8 mouse cellular contexts compared by ENCODE assay signal in genomic region chr5:31095711-31096480, GRCm38 (mm10). TPM values are rescaled to one million over a fixed set of nuclear protein-coding genes. Genes with fewer than 3 reads are reported as not detected.
DNase-seq lines count a peak whose midpoint lies in the region; ATAC-seq and TF ChIP-seq lines count a peak whose summit lies in the region.

No protein-coding gene starts in this region.

- TF ChIP-seq CTCF in lung, adult 2 months (IDR thresholded peaks at IDR 0.05; ENCODE audit: insufficient read depth, low read length), result no peak
- TF ChIP-seq CTCF in midbrain, postnatal 0 days (IDR thresholded peaks at IDR 0.05), result no peak; the same call in 1 of the 2 replicates

- peak overlapping the region; percentile 35; the same call in 1 of the 2 replicates for H3K4me2 ChIP-seq in embryonic facial prominence, embryonic 12.5 days (replicated peaks)
- peak overlapping the region; percentile 57 for H3K4me2 ChIP-seq in hindbrain, embryonic 15.5 days
- peak overlapping the region; percentile 25 for H3K4me2 ChIP-seq in midbrain, postnatal 0 days (ENCODE audit: low read depth, low read length, poor library complexity, severe bottlenecking)

- no peaks in the 10 kb centered on the region for H3K36me3 ChIP-seq in embryonic facial prominence, embryonic 12.5 days
- H3K36me3 ChIP-seq in hindbrain, embryonic 15.5 days, result no peaks in the 10 kb centered on the region
- no peaks in the 10 kb centered on the region for H3K36me3 ChIP-seq in midbrain, postnatal 0 days (ENCODE audit: insufficient read depth, low read length)

- H3K9ac ChIP-seq in embryonic facial prominence, embryonic 12.5 days, result no peak overlapping the region
- H3K9ac ChIP-seq in hindbrain, embryonic 15.5 days, result no peak overlapping the region
- no peak overlapping the region for H3K9ac ChIP-seq in midbrain, postnatal 0 days (replicated peaks; ENCODE audit: low read length, poor library complexity, severe bottlenecking)

- no peaks in the 10 kb centered on the region for H3K9me3 ChIP-seq in embryonic facial prominence, embryonic 12.5 days
- H3K9me3 ChIP-seq in hindbrain, embryonic 15.5 days, result no peaks in the 10 kb centered on the region
- no peaks in the 10 kb centered on the region for H3K9me3 ChIP-seq in midbrain, postnatal 0 days (ENCODE audit: low read length)

- peak overlapping the region; percentile 7 for H3K4me3 ChIP-seq in lung, adult 2 months (replicated peaks; ENCODE audit: extremely low read depth, low read depth, low read length)
- H3K4me3 ChIP-seq in embryonic facial prominence, embryonic 12.5 days, result no peak overlapping the region; the same call in 1 of the 2 replicates
- H3K4me3 ChIP-seq in hindbrain, embryonic 15.5 days, result peak overlapping the region; percentile 49
- H3K4me3 ChIP-seq in midbrain, postnatal 0 days (ENCODE audit: low read depth, low read length), result peak overlapping the region; percentile 12; the same call in 1 of the 2 replicates

- WGBS in lung, adult 2 months, result 36% methylated on average over 11 of the region's 11 CpGs
- WGBS in embryonic facial prominence, embryonic 12.5 days, result 32% methylated on average over 11 of the region's 11 CpGs
- 27% methylated on average over 11 of the region's 11 CpGs for WGBS in hindbrain, embryonic 15.5 days
- 20% methylated on average over 11 of the region's 11 CpGs for WGBS in midbrain, postnatal 0 days

- TF ChIP-seq POLR2A in lung, adult 2 months (IDR thresholded peaks at IDR 0.05; ENCODE audit: borderline replicate concordance, extremely low read depth, low read depth, low read length), result no peak

- H3K4me1 ChIP-seq in lung, adult 2 months (ENCODE audit: control insufficient read depth, insufficient read depth, low read length), result peaks cover 4% of the 10 kb centered on the region; the same call in 1 of the 2 replicates
- H3K4me1 ChIP-seq in embryonic facial prominence, embryonic 12.5 days, result peaks cover 30% of the 10 kb centered on the region
- H3K4me1 ChIP-seq in hindbrain, embryonic 15.5 days (replicated peaks), result peaks cover 42% of the 10 kb centered on the region
- peaks cover 4% of the 10 kb centered on the region; the same call in 1 of the 2 replicates for H3K4me1 ChIP-seq in midbrain, postnatal 0 days (ENCODE audit: insufficient read depth, low read length)

- peaks cover 86% of the 10 kb centered on the region for H3K27me3 ChIP-seq in embryonic facial prominence, embryonic 12.5 days
- peaks cover 59% of the 10 kb centered on the region for H3K27me3 ChIP-seq in hindbrain, embryonic 15.5 days
- H3K27me3 ChIP-seq in midbrain, postnatal 0 days (ENCODE audit: insufficient read depth, low read length), result peaks cover 57% of the 10 kb centered on the region

- ATAC-seq in embryonic facial prominence, embryonic 12.5 days (ENCODE audit: insufficient number of reproducible peaks, insufficient read depth, low FRiP score, low TSS enrichment), result no peak
- no peak for ATAC-seq in hindbrain, embryonic 15.5 days (ENCODE audit: low FRiP score, low read depth)
- no peak for ATAC-seq in midbrain, postnatal 0 days (ENCODE audit: low FRiP score)

- DNase-seq in lung, adult 2 months, result no peak
- DNase-seq in lung, postnatal 36 days, result no peak
- no peak for DNase-seq in midbrain, postnatal 0 days (ENCODE audit: low spot score)
- no peak for DNase-seq in left cerebral cortex, adult 8-10 months (ENCODE audit: low spot score in 2 of 2)
- DNase-seq in urinary bladder, adult 2 months (ENCODE audit: low spot score), result no peak
- no peak for DNase-seq in natural killer cell, adult 2 months (ENCODE audit: low spot score in 2 of 2)

- no peak overlapping the region for H3K27ac ChIP-seq in embryonic facial prominence, embryonic 12.5 days
- H3K27ac ChIP-seq in hindbrain, embryonic 15.5 days (replicated peaks), result no peak overlapping the region
- H3K27ac ChIP-seq in midbrain, postnatal 0 days (ENCODE audit: low read depth, low read length), result no peak overlapping the region

RNA-seq across cellular contexts. Expression of gene Dnajc5g, which starts 10.2 kb away (rescaled TPM):
- polyA plus RNA-seq in lung, adult 2 months (2012; rRNA removed), result not detected in 2 replicates
- not detected in 2 replicates for polyA plus RNA-seq in embryonic facial prominence, embryonic 12.5 days (2016; fragmentation: Nextera tagmentation; extraction: Ambion mirVana)
- polyA plus RNA-seq in hindbrain, embryonic 15.5 days (2015; fragmentation: Nextera tagmentation; extraction: Ambion mirVana), result not detected in 2 replicates
- not detected in 2 replicates for total RNA-seq in midbrain, postnatal 0 days (2014; rRNA removed)
- not detected in 2 replicates for polyA plus RNA-seq in midbrain, postnatal 0 days (2015; fragmentation: Nextera tagmentation; extraction: Ambion mirVana)
- total RNA-seq in left cerebral cortex, adult 8-10 months (2022), result not detected
- polyA plus RNA-seq in urinary bladder, adult 2 months (2012; rRNA removed), result not detected in 2 replicates

RNA-seq across cellular contexts. Expression of gene Slc30a3, which starts 12.1 kb away (rescaled TPM):
- 0.10 TPM in 1 of 2 replicates, not detected in the other for polyA plus RNA-seq in lung, adult 2 months (2012; rRNA removed)
- polyA plus RNA-seq in embryonic facial prominence, embryonic 12.5 days (2016; fragmentation: Nextera tagmentation; extraction: Ambion mirVana), result 0.22 and 0.52 TPM in 2 replicates
- polyA plus RNA-seq in hindbrain, embryonic 15.5 days (2015; fragmentation: Nextera tagmentation; extraction: Ambion mirVana), result 36.2 and 46.7 TPM in 2 replicates
- total RNA-seq in midbrain, postnatal 0 days (2014; rRNA removed), result 19.3 and 24.1 TPM in 2 replicates
- polyA plus RNA-seq in midbrain, postnatal 0 days (2015; fragmentation: Nextera tagmentation; extraction: Ambion mirVana), result 14.0 and 20.6 TPM in 2 replicates
- 100 to 1,000 TPM; 102 to 124 (median 110) TPM for total RNA-seq in left cerebral cortex, adult 8-10 months (2022)
- 0.04 TPM in 1 of 2 replicates, not detected in the other for polyA plus RNA-seq in urinary bladder, adult 2 months (2012; rRNA removed)

RNA-seq across cellular contexts. Expression of gene Trim54, which starts 20.6 kb away (rescaled TPM):
- polyA plus RNA-seq in lung, adult 2 months (2012; rRNA removed), result 3.8 and 14.9 TPM in 2 replicates
- polyA plus RNA-seq in embryonic facial prominence, embryonic 12.5 days (2016; fragmentation: Nextera tagmentation; extraction: Ambion mirVana), result 1.4 and 1.7 TPM in 2 replicates
- not detected in 2 replicates for polyA plus RNA-seq in hindbrain, embryonic 15.5 days (2015; fragmentation: Nextera tagmentation; extraction: Ambion mirVana)
- total RNA-seq in midbrain, postnatal 0 days (2014; rRNA removed), result 0.33 TPM in 1 of 2 replicates, not detected in the other
- polyA plus RNA-seq in midbrain, postnatal 0 days (2015; fragmentation: Nextera tagmentation; extraction: Ambion mirVana), result not detected in 2 replicates
- 1 to 10 TPM in 2 of 4 experiments, under 1 TPM in 2; 0.50 to 2.0 (median 1.1) TPM for total RNA-seq in left cerebral cortex, adult 8-10 months (2022)
- not detected in 2 replicates for polyA plus RNA-seq in urinary bladder, adult 2 months (2012; rRNA removed)

RNA-seq across cellular contexts. Expression of gene Cad, which starts 41.3 kb away (rescaled TPM):
- 27.6 and 28.6 TPM in 2 replicates for polyA plus RNA-seq in lung, adult 2 months (2012; rRNA removed)
- polyA plus RNA-seq in embryonic facial prominence, embryonic 12.5 days (2016; fragmentation: Nextera tagmentation; extraction: Ambion mirVana), result 40.6 and 41.0 TPM in 2 replicates
- polyA plus RNA-seq in hindbrain, embryonic 15.5 days (2015; fragmentation: Nextera tagmentation; extraction: Ambion mirVana), result 15.7 and 16.9 TPM in 2 replicates
- total RNA-seq in midbrain, postnatal 0 days (2014; rRNA removed), result 39.5 and 44.8 TPM in 2 replicates
- polyA plus RNA-seq in midbrain, postnatal 0 days (2015; fragmentation: Nextera tagmentation; extraction: Ambion mirVana), result 6.7 and 7.8 TPM in 2 replicates
- 10 to 100 TPM; 16.8 to 28.5 (median 20.1) TPM for total RNA-seq in left cerebral cortex, adult 8-10 months (2022)
- 14.6 and 14.8 TPM in 2 replicates for polyA plus RNA-seq in urinary bladder, adult 2 months (2012; rRNA removed)

RNA-seq across cellular contexts. Expression of gene Ucn, which starts 42.7 kb away (rescaled TPM):
- not detected in 2 replicates for polyA plus RNA-seq in lung, adult 2 months (2012; rRNA removed)
- polyA plus RNA-seq in embryonic facial prominence, embryonic 12.5 days (2016; fragmentation: Nextera tagmentation; extraction: Ambion mirVana), result not detected in 2 replicates
- polyA plus RNA-seq in hindbrain, embryonic 15.5 days (2015; fragmentation: Nextera tagmentation; extraction: Ambion mirVana), result not detected in 2 replicates
- total RNA-seq in midbrain, postnatal 0 days (2014; rRNA removed), result not detected in 2 replicates
- not detected in 2 replicates for polyA plus RNA-seq in midbrain, postnatal 0 days (2015; fragmentation: Nextera tagmentation; extraction: Ambion mirVana)
- total RNA-seq in left cerebral cortex, adult 8-10 months (2022), result 1 to 10 TPM in 1 of 4 experiments, not detected in 3; 2.3 TPM
- not detected in 2 replicates for polyA plus RNA-seq in urinary bladder, adult 2 months (2012; rRNA removed)
